Mouse (Mus musculus): ENCODE data around the gene 1700042G07Rik. TPM values are rescaled to one million over a fixed set of nuclear protein-coding genes. Genes with fewer than 3 reads are reported as not detected.
"Not testable (repeated sequence)": the region's sequence is repeated elsewhere in the genome, so short reads cannot be mapped to it uniquely, and the experiment has no call there.

1700042G07Rik gene
- total RNA-seq, 2 experiments from 2014 or later = not detected

- intact Hi-C loops (cut with DNase I) = no loop called here
- peak in 1 of 2 experiments; percentile 26 for DNase-seq (ENCODE audit: low spot score in 2 of 2)
Observed at GRCm38 (mm10) chr4:116192286-116192835, 19.2 kb downstream of the 1700042G07Rik start.

- intact Hi-C loops (cut with DNase I) = no loop called here
- no peak for DNase-seq (ENCODE audit: low spot score in 2 of 2)
Observed at GRCm38 (mm10) chr4:116193583-116194383, 20.6 kb downstream of the 1700042G07Rik start.

GRCm38 (mm10) chr4:116198422-116198821 is 25.2 kb downstream of the 1700042G07Rik start:
- intact Hi-C loops (cut with DNase I) = no loop called here
- DNase-seq (ENCODE audit: low spot score in 2 of 2) = no peak

- intact Hi-C loops (cut with DNase I) = loop anchor here (10.0 kb wide), 1 partner anchor 290 kb away; no protein-coding TSS in a partner anchor
- no peak for DNase-seq (ENCODE audit: low spot score in 2 of 2)
Observed at GRCm38 (mm10) chr4:116204422-116204821, 31.2 kb downstream of the 1700042G07Rik start.

- DNase-seq (ENCODE audit: low spot score in 2 of 2) = no peak
- intact Hi-C loops (cut with DNase I) = loop anchor here (10.0 kb wide), 1 partner anchor 288 kb away; no protein-coding TSS in a partner anchor
Observed at GRCm38 (mm10) chr4:116206531-116206930, 33.4 kb downstream of the 1700042G07Rik start.

- intact Hi-C loops (cut with DNase I) = loop anchor here (10.0 kb wide), 1 partner anchor 286 kb away; no protein-coding TSS in a partner anchor
- DNase-seq (ENCODE audit: low spot score in 2 of 2) = no peak
Observed at GRCm38 (mm10) chr4:116208891-116209290, 35.7 kb downstream of the 1700042G07Rik start.

GRCm38 (mm10) chr4:116215895-116216605 is 42.9 kb downstream of the 1700042G07Rik start:
- no peak for DNase-seq (ENCODE audit: low spot score in 2 of 2)
- intact Hi-C loops (cut with DNase I) = no loop called here

GRCm38 (mm10) chr4:116217046-116217445 is 43.9 kb downstream of the 1700042G07Rik start:
- intact Hi-C loops (cut with DNase I) = no loop called here
- DNase-seq (ENCODE audit: low spot score in 2 of 2) = peak in 1 of 2 experiments; percentile 18

- intact Hi-C loops (cut with DNase I) = not testable (repeated sequence)
Observed at GRCm38 (mm10) chr4:116217661-116218060, 44.5 kb downstream of the 1700042G07Rik start.

GRCm38 (mm10) chr4:116219056-116219455 is 45.9 kb downstream of the 1700042G07Rik start:
- intact Hi-C loops (cut with DNase I) = no loop called here
- DNase-seq (ENCODE audit: low spot score in 2 of 2) = no peak

More at GRCm38 (mm10) chr4:116217661-116218060, 44.5 kb downstream of the 1700042G07Rik start:
- DNase-seq (ENCODE audit: low spot score in 2 of 2) = not testable (repeated sequence)

GRCm38 (mm10) chr4:116220071-116220650 is 47.0 kb downstream of the 1700042G07Rik start:
- intact Hi-C loops (cut with DNase I) = loop anchor here (2.0 to 5.0 kb wide), 2 partner anchors 59 to 337 kb away; partner anchors contain the start of genes Gpbp1l1 and Tmem69
- no peak for DNase-seq (ENCODE audit: low spot score in 2 of 2)

GRCm38 (mm10) chr4:116220780-116221139 is 47.6 kb downstream of the 1700042G07Rik start:
- intact Hi-C loops (cut with DNase I) = loop anchor here (1.0 to 5.0 kb wide), 3 partner anchors 44 to 337 kb away; partner anchors contain the start of genes Gpbp1l1 and Tmem69

GRCm38 (mm10) chr4:116221140-116221851 is 48.1 kb downstream of the 1700042G07Rik start, which contains the start of gene Pik3r3:
TSS of gene Pik3r3 (plus strand) at chr4:116221618.
- intact Hi-C loops (cut with DNase I) = loop anchor here (1.0 to 5.0 kb wide), 3 partner anchors 45 to 336 kb away; partner anchors contain the start of genes Gpbp1l1 and Tmem69
- DNase-seq (ENCODE audit: low spot score in 2 of 2) = peak; percentile 99

More at GRCm38 (mm10) chr4:116220780-116221139, 47.6 kb downstream of the 1700042G07Rik start:
- DNase-seq (ENCODE audit: low spot score in 2 of 2) = no peak

- peak; percentile 34 to 37 for DNase-seq (ENCODE audit: low spot score in 2 of 2)
- intact Hi-C loops (cut with DNase I) = loop anchor here (1.0 to 5.0 kb wide), 3 partner anchors 46 to 335 kb away; partner anchors contain the start of genes Gpbp1l1 and Tmem69
Observed at GRCm38 (mm10) chr4:116221996-116222842, 49.0 kb downstream of the 1700042G07Rik start.

- no peak for DNase-seq (ENCODE audit: low spot score in 2 of 2)
- intact Hi-C loops (cut with DNase I) = loop anchor here (5.0 kb wide), 1 partner anchor 335 kb away; the partner anchor contains the start of genes Gpbp1l1 and Tmem69
Observed at GRCm38 (mm10) chr4:116222843-116223119, 49.6 kb downstream of the 1700042G07Rik start.

Measured in left cerebral cortex, postnatal 25 days (tissue).